Mouse (Mus musculus): ENCODE results near the gene Rasgrf1.

The Rasgrf1 gene

DNA sequence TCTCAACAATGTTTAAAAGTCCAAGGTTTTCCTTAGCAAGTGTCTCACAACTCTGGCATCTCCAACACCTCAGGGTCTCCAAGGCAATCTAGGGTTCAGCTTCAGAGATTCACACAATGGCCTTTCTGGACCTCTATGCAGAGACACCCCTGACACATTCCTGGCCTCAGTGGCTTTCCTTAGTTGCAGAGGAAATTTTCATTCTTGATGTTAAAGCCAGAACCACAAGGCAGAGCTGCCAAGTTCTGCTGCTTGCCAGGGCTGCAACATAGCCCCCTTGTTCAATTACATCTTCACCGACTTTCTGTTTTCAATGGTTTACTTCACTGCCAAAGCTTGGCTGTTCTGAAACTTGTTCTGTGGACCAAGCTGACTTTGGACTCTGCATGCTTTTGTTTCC is 15.1 kb downstream of the Rasgrf1 start:
- Histone ChIP-seq H3K9me3 (ENCODE audit: low read length) (peaks cover 12% of the 10 kb centered on the region; the same call in 1 of the 2 replicates), H3K4me3 (replicated peaks; ENCODE audit: low read length) (no peak overlapping the region), H3K27me3 (ENCODE audit: insufficient read depth, low read length) (peaks cover 17% of the 10 kb centered on the region), H3K4me1 (replicated peaks; ENCODE audit: low read depth, low read length) (no peaks in the 10 kb centered on the region), H3K36me3 (ENCODE audit: insufficient read depth, low read length) (no peaks in the 10 kb centered on the region)
- TF ChIP-seq NANOG (IDR thresholded peaks at IDR 0.05; ENCODE audit: borderline replicate concordance, low read length), result no peak

DNA sequence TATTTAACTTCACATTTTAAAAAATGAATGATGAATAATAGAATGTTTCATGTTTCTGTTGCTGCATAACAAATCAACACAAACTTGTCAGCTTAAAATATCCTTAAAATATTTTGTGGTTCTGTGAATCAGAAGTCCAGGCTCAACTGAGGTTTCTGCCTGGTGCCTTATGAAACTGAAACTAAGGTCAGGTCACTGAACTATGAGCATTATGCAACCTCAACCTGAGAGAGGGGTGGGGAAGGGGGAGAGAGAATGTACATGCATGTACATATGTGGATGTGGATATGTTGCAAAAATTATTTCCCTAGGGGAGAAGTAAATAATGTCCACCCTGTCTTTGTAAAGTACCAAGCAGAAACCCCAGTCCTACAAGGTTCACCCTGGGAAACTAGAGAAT is 18.8 kb downstream of the Rasgrf1 start:
- H3K4me1 ChIP-seq (replicated peaks; ENCODE audit: low read depth, low read length), result no peaks in the 10 kb centered on the region
- no peaks in the 10 kb centered on the region for H3K36me3 ChIP-seq (ENCODE audit: insufficient read depth, low read length)
- H3K4me3 ChIP-seq (replicated peaks; ENCODE audit: low read length), result no peak overlapping the region
- TF ChIP-seq CTCF (conservative IDR thresholded peaks at IDR 0.05; ENCODE audit: low read length) (no peak), POU5F1 (IDR thresholded peaks at IDR 0.05; ENCODE audit: borderline replicate concordance, low read length) (no peak), NANOG (IDR thresholded peaks at IDR 0.05; ENCODE audit: borderline replicate concordance, low read length) (no peak)
- H3K9me3 ChIP-seq (ENCODE audit: low read length), result peaks cover 12% of the 10 kb centered on the region; the same call in 1 of the 2 replicates
- no peaks in the 10 kb centered on the region for H3K27me3 ChIP-seq (ENCODE audit: insufficient read depth, low read length)

- H3K27me3 ChIP-seq (ENCODE audit: insufficient read depth, low read length), result peaks cover 10% of the 10 kb centered on the region; the same call in 1 of the 2 replicates
- 0 out of 2 replicates have a peak, but pooled peaks have one; percentile 26 for TF ChIP-seq CTCF (conservative IDR thresholded peaks at IDR 0.05; ENCODE audit: low read length)
- no peak for TF ChIP-seq POU5F1 (IDR thresholded peaks at IDR 0.05; ENCODE audit: borderline replicate concordance, low read length)
- no peak for TF ChIP-seq NANOG (IDR thresholded peaks at IDR 0.05; ENCODE audit: borderline replicate concordance, low read length)
These were observed 30.7 kb downstream of the Rasgrf1 start for GRCm38 (mm10) chr9:89940428-89940827.

GRCm38 (mm10) chr9:89946830-89947229 is 37.1 kb downstream of the Rasgrf1 start:
- no peak for TF ChIP-seq CTCF (conservative IDR thresholded peaks at IDR 0.05; ENCODE audit: low read length)
- no peak for TF ChIP-seq NANOG (IDR thresholded peaks at IDR 0.05; ENCODE audit: borderline replicate concordance, low read length)
- no peak for TF ChIP-seq POU5F1 (IDR thresholded peaks at IDR 0.05; ENCODE audit: borderline replicate concordance, low read length)
- Histone ChIP-seq H3K27me3 (ENCODE audit: insufficient read depth, low read length) (peaks cover 10% of the 10 kb centered on the region; the same call in 1 of the 2 replicates), H3K4me1 (replicated peaks; ENCODE audit: low read depth, low read length) (no peaks in the 10 kb centered on the region), H3K4me3 (replicated peaks; ENCODE audit: low read length) (no peak overlapping the region), H3K9me3 (ENCODE audit: low read length) (no peaks in the 10 kb centered on the region), H3K36me3 (ENCODE audit: insufficient read depth, low read length) (no peaks in the 10 kb centered on the region)

More at GRCm38 (mm10) chr9:89940428-89940827, 30.7 kb downstream of the Rasgrf1 start:
- Histone ChIP-seq H3K9me3 (ENCODE audit: low read length) (peaks cover 5% of the 10 kb centered on the region; the same call in 1 of the 2 replicates), H3K4me1 (replicated peaks; ENCODE audit: low read depth, low read length) (no peaks in the 10 kb centered on the region), H3K4me3 (replicated peaks; ENCODE audit: low read length) (no peak overlapping the region), H3K36me3 (ENCODE audit: insufficient read depth, low read length) (no peaks in the 10 kb centered on the region)

GRCm38 (mm10) chr9:89948602-89949001 is 38.9 kb downstream of the Rasgrf1 start:
- TF ChIP-seq CTCF (conservative IDR thresholded peaks at IDR 0.05; ENCODE audit: low read length), result no peak
- no peak for TF ChIP-seq NANOG (IDR thresholded peaks at IDR 0.05; ENCODE audit: borderline replicate concordance, low read length)
- TF ChIP-seq POU5F1 (IDR thresholded peaks at IDR 0.05; ENCODE audit: borderline replicate concordance, low read length), result no peak
- Histone ChIP-seq H3K36me3 (ENCODE audit: insufficient read depth, low read length) (no peaks in the 10 kb centered on the region), H3K4me1 (replicated peaks; ENCODE audit: low read depth, low read length) (no peaks in the 10 kb centered on the region), H3K27me3 (ENCODE audit: insufficient read depth, low read length) (peaks cover 1% of the 10 kb centered on the region; the same call in 1 of the 2 replicates), H3K9me3 (ENCODE audit: low read length) (no peaks in the 10 kb centered on the region), H3K4me3 (replicated peaks; ENCODE audit: low read length) (no peak overlapping the region)

DNA sequence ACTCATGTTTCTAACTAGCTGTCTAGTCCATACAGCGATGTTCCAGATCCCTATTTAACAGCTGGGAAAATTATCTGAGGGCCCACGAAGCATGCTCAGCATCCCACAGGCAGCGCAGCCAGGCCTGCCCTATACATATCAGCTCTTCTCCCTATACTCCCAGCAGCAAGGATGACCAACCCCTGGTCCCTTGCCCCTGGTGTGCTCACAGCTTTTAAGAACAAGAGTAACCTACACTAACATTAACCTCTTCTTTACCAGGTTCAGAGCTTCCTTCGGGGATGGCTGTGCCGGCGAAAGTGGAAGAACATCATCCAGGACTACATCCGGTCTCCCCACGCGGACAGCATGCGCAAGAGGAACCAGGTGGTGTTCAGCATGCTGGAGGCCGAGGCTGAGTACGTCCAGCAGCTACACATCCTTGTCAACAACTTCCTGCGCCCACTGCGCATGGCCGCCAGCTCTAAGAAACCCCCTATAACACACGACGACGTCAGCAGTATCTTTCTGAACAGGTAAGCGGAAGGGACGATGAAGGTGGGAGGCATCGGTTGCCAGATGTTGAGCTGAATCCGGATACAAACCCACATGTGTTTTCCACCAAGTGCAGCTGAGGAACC is 44.0 kb downstream of the Rasgrf1 start:
- Histone ChIP-seq H3K4me1 (replicated peaks; ENCODE audit: low read depth, low read length) (no peaks in the 10 kb centered on the region), H3K27me3 (ENCODE audit: insufficient read depth, low read length) (0 out of 2 replicates have a peak, but pooled peaks cover 4% of the 10 kb centered on the region), H3K9me3 (ENCODE audit: low read length) (no peaks in the 10 kb centered on the region), H3K4me3 (replicated peaks; ENCODE audit: low read length) (no peak overlapping the region), H3K36me3 (ENCODE audit: insufficient read depth, low read length) (no peaks in the 10 kb centered on the region)
- TF ChIP-seq CTCF (conservative IDR thresholded peaks at IDR 0.05; ENCODE audit: low read length) (no peak), POU5F1 (IDR thresholded peaks at IDR 0.05; ENCODE audit: borderline replicate concordance, low read length) (no peak), NANOG (IDR thresholded peaks at IDR 0.05; ENCODE audit: borderline replicate concordance, low read length) (no peak)

DNA sequence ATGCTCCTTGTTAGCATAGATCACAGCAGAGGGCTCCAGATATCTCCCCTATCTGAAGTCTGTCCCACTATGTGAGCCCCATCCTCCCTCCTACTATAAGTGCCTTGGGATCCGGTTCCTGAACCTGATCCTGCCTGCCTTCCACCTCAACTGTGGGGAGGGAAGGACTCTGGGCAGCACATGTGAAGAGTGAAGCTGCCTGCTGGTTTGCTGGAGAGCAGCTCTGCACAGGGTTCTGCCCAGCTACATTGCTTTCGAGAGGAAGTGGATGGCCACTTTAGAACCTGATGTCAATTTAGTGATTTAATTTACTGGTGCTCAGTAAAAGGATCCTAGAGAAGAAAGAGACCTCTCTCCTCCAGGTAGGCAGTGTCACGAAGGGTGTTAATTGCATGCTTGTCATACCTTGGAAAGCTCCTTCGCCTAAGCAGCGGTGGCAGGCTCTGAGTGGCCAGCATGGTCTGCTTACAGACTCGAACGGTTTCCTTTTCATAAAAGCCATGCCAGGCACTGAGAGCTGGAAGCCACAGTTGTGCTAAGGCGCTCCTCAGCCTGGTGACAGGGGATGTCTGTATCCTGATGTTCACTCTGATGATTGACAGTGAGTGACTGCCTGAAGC is 45.3 kb downstream of the Rasgrf1 start:
- H3K4me3 ChIP-seq (replicated peaks; ENCODE audit: low read length), result no peak overlapping the region
- no peaks in the 10 kb centered on the region for H3K9me3 ChIP-seq (ENCODE audit: low read length)
- no peak for TF ChIP-seq CTCF (conservative IDR thresholded peaks at IDR 0.05; ENCODE audit: low read length)
- no peak for TF ChIP-seq NANOG (IDR thresholded peaks at IDR 0.05; ENCODE audit: borderline replicate concordance, low read length)
- no peak for TF ChIP-seq POU5F1 (IDR thresholded peaks at IDR 0.05; ENCODE audit: borderline replicate concordance, low read length)
- H3K27me3 ChIP-seq (ENCODE audit: insufficient read depth, low read length), result 0 out of 2 replicates have a peak, but pooled peaks cover 4% of the 10 kb centered on the region
- no peaks in the 10 kb centered on the region for H3K4me1 ChIP-seq (replicated peaks; ENCODE audit: low read depth, low read length)
- no peaks in the 10 kb centered on the region for H3K36me3 ChIP-seq (ENCODE audit: insufficient read depth, low read length)

GRCm38 (mm10) chr9:89958959-89959358 is 49.3 kb downstream of the Rasgrf1 start:
- TF ChIP-seq CTCF (conservative IDR thresholded peaks at IDR 0.05; ENCODE audit: low read length), result no peak
- no peak for TF ChIP-seq POU5F1 (IDR thresholded peaks at IDR 0.05; ENCODE audit: borderline replicate concordance, low read length)
- no peak for TF ChIP-seq NANOG (IDR thresholded peaks at IDR 0.05; ENCODE audit: borderline replicate concordance, low read length)
- Histone ChIP-seq H3K4me3 (replicated peaks; ENCODE audit: low read length) (no peak overlapping the region), H3K36me3 (ENCODE audit: insufficient read depth, low read length) (no peaks in the 10 kb centered on the region), H3K4me1 (replicated peaks; ENCODE audit: low read depth, low read length) (no peaks in the 10 kb centered on the region), H3K9me3 (ENCODE audit: low read length) (peaks cover 2% of the 10 kb centered on the region; the same call in 1 of the 2 replicates), H3K27me3 (ENCODE audit: insufficient read depth, low read length) (0 out of 2 replicates have a peak, but pooled peaks cover 4% of the 10 kb centered on the region)

Measured in E14TG2a.4 (cell line).